Mouse (Mus musculus) hindbrain, embryonic 11.5 days (tissue): Measurements from ENCODE around the gene Tmem87b. TPM values are rescaled to one million over a fixed set of nuclear protein-coding genes. Genes with fewer than 3 reads are reported as not detected.

ENCODE experiments used
- ATAC-seq: fragments of 200-750 bp; cut with Nextera tagmentation; 2 replicates; pipeline ENCODE4 v1.8.0; 2017; ENCODE audit warnings: mild to moderate bottlenecking, moderate TSS enrichment, moderate library complexity; ENCODE audit not compliant: low FRiP score
- DNase-seq: peaks from one replicate; pipeline ENCODE4 v3.0.0-alpha.2; 2015; ENCODE audit warnings: low spot score
- H3K27ac ChIP-seq: fragments of 300-500 bp; sonication (generic); 2 replicates; pipeline ENCODE4 v1.5.1; 2014; ENCODE audit warnings: mild to moderate bottlenecking, low read depth, low read length
- H3K27me3 ChIP-seq: fragments of 300-500 bp; sonication (generic); 2 replicates; pipeline ENCODE4 v1.6.1; 2014; ENCODE audit warnings: mild to moderate bottlenecking, low read length, moderate library complexity, mixed read lengths; ENCODE audit not compliant: control insufficient read depth, insufficient read depth
- H3K36me3 ChIP-seq: fragments of 300-500 bp; sonication (generic); 2 replicates; pipeline ENCODE4 v1.6.1; 2014; ENCODE audit warnings: mild to moderate bottlenecking, low read length, moderate library complexity, mixed read lengths; ENCODE audit not compliant: control insufficient read depth, insufficient read depth
- H3K4me1 ChIP-seq: fragments of 300-500 bp; sonication (generic); replicated peaks from 2 replicates; pipeline ENCODE4 v1.6.1; 2014; ENCODE audit warnings: low read length, mixed read lengths; ENCODE audit not compliant: control insufficient read depth, insufficient read depth
- H3K4me2 ChIP-seq: fragments of 300-500 bp; sonication (generic); replicated peaks from 2 replicates; pipeline ENCODE4 v1.6.1; 2014; ENCODE audit warnings: mild to moderate bottlenecking, low read depth, low read length
- H3K4me3 ChIP-seq: fragments of 300-500 bp; sonication (generic); 2 replicates; pipeline ENCODE4 v1.5.1; 2014; ENCODE audit warnings: low read depth, low read length
- H3K9ac ChIP-seq: fragments of 300-500 bp; sonication (generic); 2 replicates; pipeline ENCODE4 v1.6.1; 2014; ENCODE audit warnings: low read depth, low read length
- H3K9me3 ChIP-seq: fragments of 300-500 bp; sonication (generic); 2 replicates; pipeline ENCODE4 v1.6.1; 2016; ENCODE audit warnings: low read length; ENCODE audit not compliant: control insufficient read depth
- WGBS: fragments of 180-500 bp; shearing (Covaris S2); extraction: QIAGEN DNeasy Blood & Tissue Kit; methylation state at CpG from one replicate; pipeline ENCODE4 v1.1.7; 2014; 5-methylcytosine and 5-hydroxymethylcytosine counted together
- polyA plus RNA-seq: library from polyadenylated mRNA; unstranded; fragments of >200 nt; fragmentation: Nextera tagmentation; extraction: Ambion mirVana; gene quantifications from 2 replicates; pipeline ENCODE4 v1.2.1, GENCODE M21; 2014

The Tmem87b gene
- polyA plus RNA-seq, 1 experiment from 2014 or later: 33.6 TPM

GRCm38 (mm10) chr2:128887866-128888550 lies 70.1 kb downstream of the Tmem87b start:
- 62% methylated on average over 6 of the region's 6 CpGs for WGBS
- no peaks in the 10 kb centered on the region for H3K36me3 ChIP-seq
- H3K27ac ChIP-seq: no peak overlapping the region
- H3K4me2 ChIP-seq: no peak overlapping the region
- DNase-seq (no peak), ATAC-seq (no peak)
- no peaks in the 10 kb centered on the region for H3K9me3 ChIP-seq
- H3K4me1 ChIP-seq: 0 out of 2 replicates have a peak, but pooled peaks cover 2% of the 10 kb centered on the region
- H3K9ac ChIP-seq: no peak overlapping the region
- no peaks in the 10 kb centered on the region for H3K27me3 ChIP-seq
- H3K4me3 ChIP-seq: no peak overlapping the region

- Histone ChIP-seq H3K4me2 (no peak overlapping the region), H3K36me3 (no peaks in the 10 kb centered on the region), H3K27ac (no peak overlapping the region), H3K9me3 (no peaks in the 10 kb centered on the region), H3K4me3 (no peak overlapping the region), H3K4me1 (0 out of 2 replicates have a peak, but pooled peaks cover 2% of the 10 kb centered on the region), H3K9ac (no peak overlapping the region), H3K27me3 (no peaks in the 10 kb centered on the region)
- ATAC-seq (no peak), DNase-seq (peak; percentile 19)
- 90% methylated on average over 4 of the region's 4 CpGs for WGBS
Observed at GRCm38 (mm10) chr2:128890661-128891335, 72.9 kb downstream of the Tmem87b start.

GRCm38 (mm10) chr2:128892180-128892721 lies 74.3 kb downstream of the Tmem87b start:
- H3K27ac ChIP-seq: no peak overlapping the region
- ATAC-seq: peak; percentile 38; the same call in 1 of the 2 replicates
- DNase-seq: peak; percentile 38

GRCm38 (mm10) chr2:128902843-128903242 lies 84.9 kb downstream of the Tmem87b start:
- Histone ChIP-seq H3K4me1 (no peaks in the 10 kb centered on the region), H3K27me3 (no peaks in the 10 kb centered on the region), H3K4me2 (no peak overlapping the region), H3K9ac (no peak overlapping the region), H3K36me3 (no peaks in the 10 kb centered on the region), H3K9me3 (no peaks in the 10 kb centered on the region), H3K4me3 (no peak overlapping the region), H3K27ac (no peak overlapping the region)
- DNase-seq (no peak), ATAC-seq (peak; percentile 27; the same call in 1 of the 2 replicates)
- WGBS: 80% methylated on average over 6 of the region's 6 CpGs

More at GRCm38 (mm10) chr2:128892180-128892721, 74.3 kb downstream of the Tmem87b start:
- peak overlapping the region; percentile 66 for H3K4me2 ChIP-seq
- H3K36me3 ChIP-seq: no peaks in the 10 kb centered on the region
- no peaks in the 10 kb centered on the region for H3K27me3 ChIP-seq
- peak overlapping the region; percentile 28 for H3K4me3 ChIP-seq
- H3K4me1 ChIP-seq: 0 out of 2 replicates have a peak, but pooled peaks cover 2% of the 10 kb centered on the region
- 0 out of 2 replicates have a peak overlapping the region, but pooled peaks have one; percentile 19 for H3K9ac ChIP-seq
- H3K9me3 ChIP-seq: no peaks in the 10 kb centered on the region
- 4% methylated on average over 30 of the region's 37 CpGs for WGBS

- Histone ChIP-seq H3K9me3 (no peaks in the 10 kb centered on the region), H3K4me2 (no peak overlapping the region), H3K36me3 (no peaks in the 10 kb centered on the region), H3K27me3 (no peaks in the 10 kb centered on the region), H3K27ac (no peak overlapping the region), H3K4me3 (no peak overlapping the region), H3K9ac (no peak overlapping the region), H3K4me1 (no peaks in the 10 kb centered on the region)
- ATAC-seq (no peak), DNase-seq (no peak)
- 84% methylated on average over 3 of the region's 3 CpGs for WGBS
Observed at GRCm38 (mm10) chr2:128903661-128904060, 85.7 kb downstream of the Tmem87b start.

Other genes with a start within 250 kb of the Tmem87b start
- not detected in 2 replicates for gene Spdye4c, start 226.9 kb upstream of the Tmem87b start, polyA plus RNA-seq
- gene Anapc1, start 130.7 kb upstream of the Tmem87b start, polyA plus RNA-seq: 92.6 TPM in 2 replicates
- gene Mertk, start 119.2 kb upstream of the Tmem87b start, polyA plus RNA-seq: 4.4 and 5.0 TPM in 2 replicates
- 2.1 TPM in 2 replicates for gene Fbln7, start 44.9 kb downstream of the Tmem87b start, polyA plus RNA-seq
- 9.4 and 10.6 TPM in 2 replicates for gene Zc3h8, start 126.0 kb downstream of the Tmem87b start, polyA plus RNA-seq
- gene Zc3h6, start 149.3 kb downstream of the Tmem87b start, polyA plus RNA-seq: 1.8 and 2.2 TPM in 2 replicates
- gene Gm10762, start 149.6 kb downstream of the Tmem87b start, polyA plus RNA-seq: 19.8 and 20.0 TPM in 2 replicates
- 0.12 and 0.17 TPM in 2 replicates for gene Vinac1, start 230.1 kb downstream of the Tmem87b start, polyA plus RNA-seq
- gene Ttl, start 247.8 kb downstream of the Tmem87b start, polyA plus RNA-seq: 17.1 and 18.9 TPM in 2 replicates